Mouse (Mus musculus): ENCODE results near the gene Ifit1bl1.

- TF ChIP-seq CTCF (IDR thresholded peaks at IDR 0.05; ENCODE audit: borderline replicate concordance, extremely low read depth, insufficient read depth, insufficient read length) (no peak), POLR2A (IDR thresholded peaks at IDR 0.05; ENCODE audit: borderline replicate concordance, extremely low read depth, insufficient read depth, insufficient read length, poor library complexity, severe bottlenecking) (no peak)
Measured at GRCm38 (mm10) chr19:34633484-34633883, 31.7 kb upstream of the Ifit1bl1 start.

Measured in brain, embryonic 14.5 days (tissue).